Mouse (Mus musculus): ENCODE data around the gene Clpsl2.
A peak's percentile ranks its signal among the peaks of the same experiment; 100 is the strongest.

The Clpsl2 gene

GRCm38 (mm10) chr17:28549111-28549510, at the start of gene Clpsl2:
Clpsl2 (plus strand) TSS chr17:28549411.
- no peak for DNase-seq

GRCm38 (mm10) chr17:28500465-28500864, 48.7 kb upstream of the Clpsl2 start:
- DNase-seq, result no peak

- no peak for DNase-seq
These were observed 46.9 kb upstream of the Clpsl2 start for GRCm38 (mm10) chr17:28502196-28502821.

- DNase-seq, result no peak
These were observed 45.0 kb upstream of the Clpsl2 start for GRCm38 (mm10) chr17:28504182-28504581.

- no peak for DNase-seq
These were observed 43.6 kb upstream of the Clpsl2 start for GRCm38 (mm10) chr17:28505591-28505990.

GRCm38 (mm10) chr17:28506895-28507294, 42.3 kb upstream of the Clpsl2 start:
- no peak for DNase-seq

GRCm38 (mm10) chr17:28507496-28507895, 41.7 kb upstream of the Clpsl2 start:
- DNase-seq, result no peak

GRCm38 (mm10) chr17:28510445-28511342, 38.5 kb upstream of the Clpsl2 start:
- no peak for DNase-seq

GRCm38 (mm10) chr17:28511616-28512541, 37.3 kb upstream of the Clpsl2 start:
- no peak for DNase-seq

GRCm38 (mm10) chr17:28512696-28513095, 36.5 kb upstream of the Clpsl2 start:
- DNase-seq, result peak; percentile 71

- no peak for DNase-seq
These were observed 35.9 kb upstream of the Clpsl2 start for GRCm38 (mm10) chr17:28513337-28513736.

GRCm38 (mm10) chr17:28513844-28514243, 35.4 kb upstream of the Clpsl2 start:
- DNase-seq, result no peak

- no peak for DNase-seq
These were observed 34.7 kb upstream of the Clpsl2 start for GRCm38 (mm10) chr17:28514555-28514954.

- no peak for DNase-seq
These were observed 33.5 kb upstream of the Clpsl2 start for GRCm38 (mm10) chr17:28515431-28516341.

- no peak for DNase-seq
These were observed 32.3 kb upstream of the Clpsl2 start for GRCm38 (mm10) chr17:28516881-28517280.

- DNase-seq, result peak; percentile 66
These were observed 31.7 kb upstream of the Clpsl2 start, which contains the start of gene Fkbp5 for GRCm38 (mm10) chr17:28517441-28517955. Fkbp5 (minus strand) TSS chr17:28517527.

GRCm38 (mm10) chr17:28517956-28518614, 31.1 kb upstream of the Clpsl2 start:
- peak; percentile 93 for DNase-seq

GRCm38 (mm10) chr17:28518615-28519071, 30.6 kb upstream of the Clpsl2 start:
- DNase-seq, result peak; percentile 20

- no peak for DNase-seq
These were observed 29.4 kb upstream of the Clpsl2 start for GRCm38 (mm10) chr17:28519827-28520226.

- DNase-seq, result no peak
These were observed 28.6 kb upstream of the Clpsl2 start for GRCm38 (mm10) chr17:28520561-28520960.

Measured in kidney, postnatal 10 days (tissue).